Mouse (Mus musculus) liver, embryonic 14.5 days (tissue): ENCODE data around the gene Asxl1. TPM values are rescaled to one million over a fixed set of nuclear protein-coding genes. Genes with fewer than 3 reads are reported as not detected.

Experiments used
- ATAC-seq: fragments of 200-750 bp; cut with Nextera tagmentation; 2 replicates; pipeline ENCODE4 v1.8.0; 2017; ENCODE audit warnings: moderate number of reproducible peaks, mild to moderate bottlenecking, moderate library complexity; ENCODE audit not compliant: insufficient read depth
- DNase-seq, 3 experiments: peaks; one replicate each; pipeline ENCODE4 v3.0.0-alpha.2; 2012 to 2013; ENCODE audit warnings: low read depth in 3 of 3, low spot score in 3 of 3
- H3K27ac ChIP-seq: fragments of 300-500 bp; sonication (generic); 2 replicates; pipeline ENCODE4 v1.5.1; 2014; ENCODE audit warnings: moderate library complexity, mild to moderate bottlenecking, control low read depth, inconsistent platforms
- H3K27me3 ChIP-seq: fragments of 300-500 bp; sonication (generic); 2 replicates; pipeline ENCODE4 v1.6.1; 2014; ENCODE audit warnings: mild to moderate bottlenecking, low read length, moderate library complexity; ENCODE audit not compliant: control insufficient read depth, insufficient read depth
- H3K36me3 ChIP-seq: fragments of 300-500 bp; sonication (generic); replicated peaks from 2 replicates; pipeline ENCODE4 v1.6.1; 2014; ENCODE audit warnings: low read depth; ENCODE audit not compliant: control insufficient read depth, insufficient read depth
- H3K4me1 ChIP-seq, 2 experiments: fragments of 200-500 bp in 1 of 2; fragments of 300-500 bp in 1 of 2; sonication (generic) in 1 of 2; replicated peaks; 2 replicates each; pipeline ENCODE4 v1.6.1; 2012 to 2014; ENCODE audit warnings: antibody characterized with exemption in 1 of 2, inconsistent platforms in 1 of 2, low read length in 1 of 2; ENCODE audit not compliant: control insufficient read depth in 2 of 2, insufficient read depth in 2 of 2
- H3K4me2 ChIP-seq: fragments of 300-500 bp; sonication (generic); 2 replicates; pipeline ENCODE4 v1.6.1; 2014; ENCODE audit warnings: low read depth, mild to moderate bottlenecking, control low read depth, moderate library complexity
- H3K4me3 ChIP-seq, 2 experiments: fragments of 200-500 bp in 1 of 2; fragments of 300-500 bp in 1 of 2; sonication (generic) in 1 of 2; 2 replicates each; pipeline ENCODE4 v1.5.1; 2012 to 2014; ENCODE audit warnings: low read depth in 2 of 2, low read length in 2 of 2, mild to moderate bottlenecking in 2 of 2, control low read depth in 1 of 2, inconsistent platforms in 1 of 2, moderate library complexity in 1 of 2; ENCODE audit not compliant: insufficient read depth in 1 of 2
- H3K9ac ChIP-seq: fragments of 300-500 bp; sonication (generic); replicated peaks from 2 replicates; pipeline ENCODE4 v1.6.1; 2014; ENCODE audit warnings: mild to moderate bottlenecking, control low read depth, moderate library complexity
- H3K9me3 ChIP-seq: fragments of 300-500 bp; sonication (generic); 2 replicates; pipeline ENCODE4 v1.6.1; 2016; ENCODE audit warnings: low read length, mixed read lengths; ENCODE audit not compliant: control insufficient read depth
- CTCF ChIP-seq: IDR thresholded peaks from 2 replicates; pipeline ENCODE4 v1.5.1; 2016; ENCODE audit warnings: antibody characterized with exemption, low read depth, control low read depth
- EP300 ChIP-seq: IDR thresholded peaks from 2 replicates; pipeline ENCODE4 v1.6.1; 2016; ENCODE audit warnings: antibody characterized with exemption, low read depth
- WGBS: fragments of 180-500 bp; shearing (Covaris S2); extraction: QIAGEN DNeasy Blood & Tissue Kit; methylation state at CpG from one replicate; pipeline ENCODE4 v1.1.7; 2014; ENCODE audit not compliant: insufficient replicate concordance; 5-methylcytosine and 5-hydroxymethylcytosine counted together
- polyA plus RNA-seq, 2 experiments: library from polyadenylated mRNA; depleted of rRNA in 1 of 2; stranded (reverse) in 1 of 2; unstranded in 1 of 2; fragments of >200 nt; fragmentation: Nextera tagmentation in 1 of 2; extraction: Ambion mirVana in 1 of 2; gene quantifications; 2 replicates each; pipeline versions ENCODE4 v1.2.1 to v1.2.3; 2012 to 2014

Asxl1 gene
- polyA plus RNA-seq, 2 experiments = 6.5 to 7.7 TPM

DNA sequence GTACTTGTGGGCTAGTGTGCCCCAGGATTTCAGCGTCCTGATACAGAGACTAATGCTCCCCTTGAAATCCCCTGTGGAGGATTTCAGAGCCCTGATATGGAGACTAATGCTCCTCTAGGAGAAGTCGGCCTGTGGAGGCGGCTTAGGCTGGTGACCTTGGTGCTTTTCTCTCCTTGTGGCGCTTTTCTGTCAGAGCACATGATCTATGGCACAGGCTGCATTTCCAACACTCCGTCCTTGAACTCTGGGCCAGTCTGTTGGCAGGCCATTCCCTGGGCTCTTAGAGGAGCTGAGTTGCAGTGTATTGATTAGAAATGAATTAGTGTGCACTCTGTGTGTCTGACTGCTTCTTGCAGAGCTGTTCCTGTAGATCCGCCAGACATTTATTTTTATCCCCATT lies 40.4 kb upstream of the Asxl1 start:
- DNase-seq = no peak
- WGBS = 70% methylated on average over 6 of the region's 6 CpGs
- H3K4me3 ChIP-seq = no peak overlapping the region
- H3K9ac ChIP-seq = no peak overlapping the region
- no peaks in the 10 kb centered on the region for H3K27me3 ChIP-seq
- no peaks in the 10 kb centered on the region; a peak in 1 of 4 replicates for H3K4me1 ChIP-seq
- no peaks in the 10 kb centered on the region for H3K9me3 ChIP-seq
- no peaks in the 10 kb centered on the region for H3K36me3 ChIP-seq
- no peak for ATAC-seq
- H3K27ac ChIP-seq = no peak overlapping the region
- no peak overlapping the region for H3K4me2 ChIP-seq
- TF ChIP-seq CTCF = no peak
- no peak for TF ChIP-seq EP300

DNA sequence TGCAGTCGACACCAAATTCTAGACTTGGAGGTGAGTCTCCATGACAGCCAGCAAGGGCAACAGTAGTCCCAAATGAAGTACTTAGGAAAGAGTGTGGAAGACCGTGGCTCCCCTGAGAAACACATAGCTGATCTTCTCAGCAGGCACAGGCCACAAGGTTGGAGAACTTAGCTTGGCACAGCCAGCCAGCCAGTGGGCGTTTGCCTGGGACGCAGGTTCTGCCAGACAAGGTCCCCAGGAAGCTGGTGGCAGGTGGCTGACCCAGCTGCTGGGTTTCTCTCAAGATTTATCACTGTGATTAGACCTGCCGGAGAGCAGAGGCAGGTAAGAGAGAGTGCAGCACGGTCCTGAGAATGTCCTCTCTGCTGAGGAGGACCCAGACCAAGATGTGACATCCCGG lies 37.0 kb upstream of the Asxl1 start:
- no peaks in the 10 kb centered on the region for H3K27me3 ChIP-seq
- no peaks in the 10 kb centered on the region for H3K9me3 ChIP-seq
- no peak overlapping the region for H3K4me2 ChIP-seq
- H3K36me3 ChIP-seq = no peaks in the 10 kb centered on the region
- H3K4me1 ChIP-seq = no peaks in the 10 kb centered on the region; a peak in 1 of 4 replicates
- no peak overlapping the region for H3K27ac ChIP-seq
- no peak overlapping the region for H3K9ac ChIP-seq
- H3K4me3 ChIP-seq = no peak overlapping the region
- DNase-seq (no peak), ATAC-seq (no peak)
- WGBS = 73% methylated on average over 7 of the region's 7 CpGs
- TF ChIP-seq EP300 (no peak), CTCF (no peak)

DNA sequence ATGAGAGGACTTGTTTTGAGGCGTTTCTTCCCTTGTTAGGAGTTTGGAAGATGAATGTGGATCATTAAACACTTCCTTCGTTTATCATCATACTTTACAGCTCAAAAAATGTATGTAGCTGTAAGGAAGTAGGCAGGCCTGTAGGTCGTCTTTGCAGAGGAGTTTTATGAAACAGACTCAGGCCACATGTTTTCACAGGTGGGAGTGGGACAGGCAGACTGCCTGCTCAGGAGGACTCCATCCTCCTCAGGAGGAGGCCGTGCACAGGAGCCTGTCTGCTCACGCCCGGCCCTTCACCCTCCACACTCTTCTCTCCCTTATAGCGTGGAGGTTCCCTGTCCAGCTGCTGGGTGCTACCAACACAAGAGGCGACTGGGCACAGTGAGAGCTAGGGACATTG lies 36.5 kb upstream of the Asxl1 start:
- DNase-seq (no peak), ATAC-seq (no peak)
- Histone ChIP-seq H3K27ac (no peak overlapping the region), H3K27me3 (no peaks in the 10 kb centered on the region), H3K4me2 (no peak overlapping the region), H3K9ac (no peak overlapping the region), H3K9me3 (no peaks in the 10 kb centered on the region), H3K4me3 (no peak overlapping the region), H3K36me3 (no peaks in the 10 kb centered on the region), H3K4me1 (no peaks in the 10 kb centered on the region; a peak in 1 of 4 replicates)
- no peak for TF ChIP-seq CTCF
- TF ChIP-seq EP300 = no peak
- WGBS = 64% methylated on average over 8 of the region's 8 CpGs

DNA sequence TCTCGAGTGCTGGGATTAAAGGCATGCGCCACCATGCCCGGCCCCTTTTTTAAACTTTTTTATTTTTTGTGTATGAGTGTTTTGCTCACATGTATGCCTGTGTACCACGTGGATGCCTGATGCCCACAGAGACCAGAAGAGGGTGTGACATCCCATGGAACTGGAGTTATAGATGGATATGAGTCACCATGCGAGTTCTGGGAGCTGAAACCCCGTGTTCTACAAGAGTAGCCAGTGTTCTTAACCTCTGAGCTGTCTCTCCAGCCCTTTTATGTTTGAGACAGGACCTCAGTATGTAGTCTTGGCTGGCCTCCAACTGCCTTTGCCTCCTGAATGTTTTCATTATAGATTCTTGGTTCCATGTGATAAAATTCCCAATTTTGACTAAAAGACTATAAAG lies 35.4 kb upstream of the Asxl1 start:
- H3K9ac ChIP-seq = no peak overlapping the region

DNA sequence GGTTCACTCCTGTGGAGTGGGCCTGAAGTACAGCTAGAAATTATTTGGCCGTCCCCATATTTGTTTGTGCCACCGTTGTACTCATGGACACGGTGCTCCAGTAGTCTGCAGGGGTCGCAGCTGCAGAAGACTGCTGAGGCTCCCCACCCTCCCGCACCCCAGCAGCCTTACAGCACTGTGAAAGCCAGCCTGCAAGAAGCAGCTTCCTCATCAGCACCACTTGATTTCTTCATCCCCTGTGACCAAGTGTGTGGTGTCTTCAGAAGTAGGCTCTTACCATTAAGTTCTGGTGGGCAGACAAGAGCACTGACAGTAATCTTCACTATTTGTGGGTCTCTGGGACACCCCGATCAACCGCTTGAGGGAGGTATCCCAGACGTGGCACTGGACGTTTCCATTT lies 32.7 kb upstream of the Asxl1 start:
- Histone ChIP-seq H3K27me3 (no peaks in the 10 kb centered on the region), H3K36me3 (no peaks in the 10 kb centered on the region), H3K27ac (no peak overlapping the region), H3K9ac (no peak overlapping the region), H3K4me3 (no peak overlapping the region), H3K4me2 (no peak overlapping the region), H3K4me1 (no peaks in the 10 kb centered on the region; a peak in 1 of 4 replicates), H3K9me3 (no peaks in the 10 kb centered on the region)
- no peak for ATAC-seq
- 74% methylated on average over 9 of the region's 9 CpGs for WGBS
- TF ChIP-seq CTCF (no peak), EP300 (no peak)
- DNase-seq = no peak

More for the DNA sequence above, 35.4 kb upstream of the Asxl1 start:
- Histone ChIP-seq H3K27ac (no peak overlapping the region), H3K36me3 (no peaks in the 10 kb centered on the region), H3K9me3 (no peaks in the 10 kb centered on the region), H3K27me3 (no peaks in the 10 kb centered on the region), H3K4me1 (no peaks in the 10 kb centered on the region; a peak in 1 of 4 replicates), H3K4me3 (no peak overlapping the region), H3K4me2 (no peak overlapping the region)
- no peak for DNase-seq
- no peak for ATAC-seq
- TF ChIP-seq EP300 (no peak), CTCF (no peak)
- WGBS = 72% methylated on average over 6 of the region's 6 CpGs
